Mouse (Mus musculus) large intestine, adult 2 months (tissue): Measurements from ENCODE around the gene Ttc29. TPM values are rescaled to one million over a fixed set of nuclear protein-coding genes. Genes with fewer than 3 reads are reported as not detected.

Experiments used
- DNase-seq: peaks from one replicate; pipeline ENCODE4 v3.0.0-alpha.2; 2012; ENCODE audit warnings: low read depth, low spot score
- WGBS: fragments of 180-500 bp; shearing (Covaris S2); methylation state at CpG from one replicate; pipeline ENCODE4 v1.1.7; 2018; 5-methylcytosine and 5-hydroxymethylcytosine counted together
- polyA plus RNA-seq: library from polyadenylated mRNA; depleted of rRNA; stranded (reverse); fragments of >200 nt; gene quantifications from 2 replicates; pipeline ENCODE4 v1.2.3, GENCODE M21; 2012; rRNA removed

Gene Ttc29
- not detected in 2 replicates for polyA plus RNA-seq

DNA sequence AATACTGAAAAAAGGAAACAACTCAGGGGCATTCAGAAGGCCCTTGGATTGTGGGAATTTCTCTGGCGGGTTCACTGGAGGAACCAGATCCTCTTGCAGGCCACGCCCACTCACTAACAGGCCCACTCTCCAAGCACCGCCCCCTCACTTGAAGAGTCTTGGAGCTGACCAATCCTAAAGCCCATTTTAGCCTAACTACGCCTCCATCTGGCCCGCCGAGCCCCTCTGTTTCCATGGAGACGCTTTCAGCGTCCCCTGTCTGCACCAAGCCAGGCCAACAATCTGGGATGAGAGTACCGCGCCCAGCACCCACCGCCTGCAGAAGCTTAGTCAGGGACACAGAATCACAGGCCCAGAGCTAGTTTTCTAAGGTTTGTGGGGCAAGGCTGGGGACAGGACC, at the start of gene Ttc29:
Gene Ttc29, plus strand, starts transcription at position 224 of the 400 bp plus-strand sequence.
- WGBS = 10% methylated on average over 11 of the region's 11 CpGs
- no peak for DNase-seq

GRCm38 (mm10) chr8:78171351-78171750, 41.7 kb upstream of the Ttc29 start:
- DNase-seq = no peak
- 93% methylated on average over 1 of the region's 1 CpGs for WGBS

- WGBS = 92% methylated on average over 7 of the region's 7 CpGs
- DNase-seq = no peak
Measured at GRCm38 (mm10) chr8:78182654-78183053, 30.4 kb upstream of the Ttc29 start.

DNA sequence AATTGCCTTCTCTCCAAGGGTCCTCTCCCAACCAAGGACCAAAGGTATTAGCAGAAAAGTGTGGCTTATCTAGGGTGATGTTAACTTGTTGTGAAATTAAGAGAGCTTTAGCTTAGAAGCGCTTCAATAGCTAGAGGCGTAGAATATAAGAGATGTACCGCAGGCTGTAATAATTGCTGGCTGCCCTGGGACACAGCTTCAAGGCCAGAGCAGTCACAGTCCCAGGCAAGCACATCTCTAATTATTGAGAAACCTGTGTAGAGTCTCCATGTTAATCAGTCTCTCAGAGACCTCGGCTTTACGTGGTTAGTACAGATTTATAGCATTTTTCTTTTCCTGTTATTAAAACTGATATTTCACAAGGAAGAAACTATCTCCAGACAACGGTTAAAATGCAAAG, 29.7 kb upstream of the Ttc29 start:
- 78% methylated on average over 6 of the region's 6 CpGs for WGBS
- no peak for DNase-seq

DNA sequence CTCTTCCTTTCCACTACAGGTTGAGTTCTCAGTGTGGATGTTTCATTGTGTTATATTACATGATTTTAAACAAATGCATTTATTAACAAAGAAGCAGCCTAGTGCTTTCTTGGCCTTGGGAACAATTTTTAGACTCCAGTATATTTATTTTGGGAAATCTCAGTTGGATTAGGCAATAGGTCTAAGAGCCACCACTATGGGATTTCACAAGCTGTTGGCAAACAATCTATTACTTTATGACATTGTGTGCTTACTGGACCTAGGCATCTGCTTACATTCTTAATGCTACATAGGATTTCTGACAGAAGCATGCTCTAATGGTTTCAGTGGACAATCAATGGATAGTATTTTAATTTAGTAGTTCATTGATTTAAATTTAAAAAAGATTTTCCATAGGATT, 26.0 kb upstream of the Ttc29 start:
- no peak for DNase-seq

GRCm38 (mm10) chr8:78204229-78204628, 8.9 kb upstream of the Ttc29 start:
- 20% methylated on average over 5 of the region's 5 CpGs for WGBS
- peak; percentile 4 for DNase-seq

DNA sequence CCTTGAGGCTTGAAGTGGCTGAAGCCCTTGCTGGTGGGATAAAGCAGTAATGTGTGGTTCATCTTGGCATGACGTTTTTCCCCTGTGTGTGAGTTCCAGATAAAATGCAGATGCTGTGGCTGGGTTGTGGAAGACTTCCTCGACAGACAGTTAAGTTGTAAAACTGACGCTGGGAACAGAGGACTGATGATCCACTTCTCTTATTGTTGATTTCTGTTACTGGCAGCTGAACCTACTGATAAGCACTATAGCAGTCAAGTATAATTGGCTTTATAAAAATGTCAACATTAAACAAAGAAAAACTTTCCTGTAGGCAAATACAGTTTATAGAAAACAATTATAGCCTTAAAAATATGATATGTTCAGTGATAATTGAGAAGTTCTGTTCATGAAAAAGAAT, 2.7 kb upstream of the Ttc29 start:
- DNase-seq = no peak
- 18% methylated on average over 3 of the region's 3 CpGs for WGBS

- whole genome bisulfite sequencing = 46% methylated on average over 3 of the region's 3 CpGs
- no peak for DNase-seq
Measured at GRCm38 (mm10) chr8:78214645-78215044, 1.5 kb downstream of the Ttc29 start.

DNA sequence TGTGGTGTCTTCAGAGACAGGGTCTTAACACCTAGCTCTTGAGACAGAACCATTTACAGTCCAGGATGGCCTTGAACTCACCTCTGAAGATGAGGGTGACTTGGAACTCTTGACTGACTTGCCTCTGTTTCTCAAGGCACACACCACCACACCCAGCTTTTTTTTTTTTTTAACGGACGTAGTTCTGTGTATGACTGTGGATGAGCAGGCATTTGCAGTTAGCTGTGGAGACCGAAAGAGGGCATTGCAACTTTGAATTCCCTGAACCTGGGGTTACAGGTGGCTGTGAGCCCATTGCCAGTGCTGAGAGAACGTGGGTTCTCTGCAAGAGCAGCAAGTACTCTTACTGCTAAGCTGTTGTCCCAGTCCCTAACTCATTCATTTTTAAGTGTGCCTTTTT, 13.0 kb downstream of the Ttc29 start:
- DNase-seq = no peak
- WGBS = 65% methylated on average over 4 of the region's 4 CpGs

DNA sequence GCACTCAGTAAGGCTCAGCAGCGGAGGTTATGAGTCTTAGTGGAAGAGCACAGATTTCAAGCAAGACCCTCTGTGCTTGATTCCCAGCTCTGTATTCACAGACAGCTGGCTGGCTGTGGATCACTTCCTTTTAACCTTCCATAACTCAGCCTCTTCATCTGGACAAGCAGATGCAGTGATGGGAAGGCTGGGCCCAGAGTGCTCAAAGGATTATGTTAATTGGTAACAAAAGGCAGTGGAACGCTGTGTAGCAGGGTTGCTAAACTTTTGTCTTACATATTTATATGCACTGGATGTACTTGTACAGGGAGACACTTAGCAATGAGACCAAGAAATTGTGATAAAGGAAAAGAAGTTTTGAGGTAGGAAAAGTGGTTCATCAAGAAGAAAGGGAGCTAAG, 17.6 kb downstream of the Ttc29 start:
- 78% methylated on average over 2 of the region's 2 CpGs for WGBS
- no peak for DNase-seq

DNA sequence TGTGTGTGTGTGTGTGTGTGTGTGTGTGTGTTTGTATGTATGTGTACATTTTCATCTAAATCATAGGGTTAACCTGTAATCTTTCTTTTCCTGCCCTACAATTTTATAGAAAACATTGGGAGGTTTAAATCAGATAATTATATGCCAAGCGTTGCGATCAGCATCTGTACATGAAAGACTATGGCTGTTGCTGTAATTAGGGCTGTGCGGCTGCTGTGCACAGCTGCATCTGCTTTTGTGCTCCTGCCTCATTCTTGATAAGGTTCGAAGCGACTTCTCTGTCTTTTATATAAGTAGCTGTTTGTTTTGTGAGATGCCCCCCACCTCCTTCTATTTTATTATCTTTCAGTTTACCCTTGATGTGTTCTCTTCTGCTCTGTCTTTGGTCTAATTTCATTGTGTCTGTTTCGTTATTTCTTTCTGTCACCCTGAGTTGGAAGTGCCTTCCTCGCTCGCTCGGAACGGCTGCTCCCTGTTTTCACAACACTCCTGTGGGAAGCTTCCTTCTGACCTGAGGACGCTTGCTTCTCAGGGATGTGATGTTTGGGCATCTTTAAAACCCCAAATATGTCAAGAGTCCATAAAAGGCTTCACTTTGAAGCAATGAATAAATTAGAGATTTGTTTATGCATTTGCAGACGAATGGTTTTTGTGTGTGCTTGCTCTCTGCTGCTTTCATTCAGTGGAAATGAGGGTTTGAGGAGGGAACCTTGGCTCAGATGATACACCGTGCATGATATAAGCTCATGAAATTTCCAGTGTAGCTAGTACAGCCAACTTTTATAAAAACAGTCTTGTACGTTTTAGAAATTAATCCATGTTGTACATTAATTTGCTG, 20.0 kb downstream of the Ttc29 start:
- no peak for DNase-seq
- whole genome bisulfite sequencing = 49% methylated on average over 14 of the region's 14 CpGs

DNA sequence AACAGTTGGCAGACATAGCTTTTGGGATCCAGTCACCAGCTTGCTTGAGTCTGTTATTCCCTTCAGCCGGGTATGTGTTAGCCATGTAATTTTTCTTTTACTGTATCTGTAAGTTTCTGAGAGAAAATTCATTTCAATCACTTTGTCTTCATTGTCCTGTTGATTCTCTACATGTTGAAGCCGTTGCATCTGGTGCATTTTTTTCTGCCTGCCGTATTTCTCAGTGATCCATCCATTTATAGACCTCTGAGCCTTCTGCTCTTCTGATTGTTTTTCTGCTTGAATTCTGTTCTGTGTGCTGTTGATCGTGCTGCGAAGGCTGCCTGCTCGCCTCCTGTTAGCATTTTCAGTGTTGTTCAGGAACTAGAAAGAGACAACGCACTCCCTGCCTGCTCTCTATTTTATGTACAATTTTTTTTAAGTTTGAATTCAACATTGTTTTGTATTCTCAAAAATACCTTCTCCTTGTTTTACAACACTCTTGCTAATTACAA, 20.7 kb downstream of the Ttc29 start:
- DNase-seq = no peak
- 69% methylated on average over 7 of the region's 7 CpGs for WGBS

- 56% methylated on average over 6 of the region's 6 CpGs for WGBS
- DNase-seq = no peak
Measured at GRCm38 (mm10) chr8:78237972-78238675, 25.0 kb downstream of the Ttc29 start.

GRCm38 (mm10) chr8:78251115-78251514, 38.0 kb downstream of the Ttc29 start:
- no peak for DNase-seq
- 43% methylated on average over 3 of the region's 3 CpGs for WGBS

DNA sequence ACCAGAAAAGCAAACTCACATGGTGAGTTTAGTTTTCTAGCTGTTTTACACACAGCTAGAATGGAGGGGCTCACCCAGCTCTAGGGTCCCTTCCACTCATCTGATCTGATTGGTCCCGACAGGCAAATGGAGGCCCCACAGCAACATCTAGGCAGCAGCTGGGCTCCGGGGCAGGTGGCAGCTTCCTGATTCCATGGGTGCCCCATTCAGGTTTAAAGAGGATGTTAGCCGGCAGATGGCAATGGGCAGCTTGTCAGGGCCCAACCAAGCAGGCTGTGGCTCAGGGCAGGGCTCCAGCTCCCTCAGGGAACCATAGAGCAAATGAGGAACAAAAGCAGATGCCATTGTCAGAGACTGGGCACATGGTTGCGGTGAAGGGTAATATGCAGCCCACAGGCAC, 41.3 kb downstream of the Ttc29 start:
- DNase-seq = no peak
- 76% methylated on average over 4 of the region's 4 CpGs for WGBS

GRCm38 (mm10) chr8:78255011-78255410, 41.9 kb downstream of the Ttc29 start:
- no peak for DNase-seq
- 97% methylated on average over 3 of the region's 3 CpGs for WGBS

GRCm38 (mm10) chr8:78265506-78265905, 52.4 kb downstream of the Ttc29 start:
- WGBS = 62% methylated on average over 5 of the region's 5 CpGs
- no peak for DNase-seq

DNA sequence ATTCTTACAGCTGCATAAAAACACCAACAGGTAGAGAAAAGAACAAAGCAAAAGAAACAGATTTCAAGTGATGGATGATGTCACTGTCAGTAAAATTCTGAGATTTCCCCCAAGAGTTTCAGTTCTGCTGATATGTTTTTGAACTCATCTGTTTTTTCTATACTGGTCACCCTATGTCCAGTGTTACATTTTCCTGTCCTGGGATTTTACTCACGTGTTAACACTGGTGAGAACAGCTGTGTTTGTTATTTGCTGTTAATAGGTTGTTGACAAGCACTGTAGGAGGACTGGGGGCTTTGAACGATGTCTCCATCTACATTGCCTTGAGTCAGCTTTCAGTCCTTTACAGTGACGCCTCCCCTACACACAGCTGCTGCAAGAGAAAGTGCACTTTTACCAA, 53.1 kb downstream of the Ttc29 start:
- 32% methylated on average over 3 of the region's 3 CpGs for WGBS
- DNase-seq = no peak

DNA sequence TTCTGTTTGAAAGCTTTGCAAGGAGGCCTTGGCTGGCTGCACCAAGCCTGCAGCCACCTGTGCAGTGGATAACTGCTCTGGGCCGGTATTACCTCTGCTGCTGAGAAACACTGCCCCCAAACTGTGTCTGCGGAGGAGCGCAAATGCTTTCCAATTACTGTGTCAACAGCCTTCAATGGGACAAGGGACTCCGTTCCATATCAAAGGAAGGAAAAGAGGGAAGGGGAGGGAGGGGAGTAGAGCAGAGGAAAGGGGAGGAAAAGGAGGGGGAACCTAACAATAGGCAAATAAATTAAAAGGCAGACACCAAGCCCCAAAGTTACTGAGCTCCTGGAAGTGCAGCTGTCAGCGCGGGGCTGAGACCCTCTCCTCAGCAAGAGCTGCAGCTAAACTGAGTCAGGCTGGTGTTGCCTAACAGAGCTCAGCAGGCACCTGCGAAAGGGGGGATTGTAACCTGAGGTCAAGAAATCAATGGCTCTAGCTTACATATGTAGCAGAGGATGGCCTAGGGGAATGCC, 54.9 kb downstream of the Ttc29 start:
- DNase-seq = no peak
- 47% methylated on average over 7 of the region's 7 CpGs for WGBS

DNA sequence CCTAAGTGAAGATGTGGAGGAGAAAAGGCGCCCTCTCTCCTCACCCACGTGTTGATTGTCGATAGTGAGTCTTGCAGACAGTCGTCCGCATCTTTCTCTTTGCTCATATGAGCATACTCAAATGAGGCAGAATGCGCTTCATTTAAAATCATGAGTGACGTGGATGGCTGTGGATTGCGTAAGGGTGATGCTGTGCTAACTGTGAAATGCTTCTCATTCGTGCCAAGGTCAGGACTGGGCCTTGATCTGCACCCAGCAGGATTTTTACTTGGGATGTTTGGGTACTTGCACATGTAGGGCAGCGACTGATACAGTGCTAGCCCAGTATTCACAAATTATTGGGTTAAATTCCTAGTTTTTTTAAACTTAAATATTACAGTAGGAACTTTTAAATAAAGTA, 56.2 kb downstream of the Ttc29 start:
- 84% methylated on average over 10 of the region's 10 CpGs for WGBS
- no peak for DNase-seq

DNA sequence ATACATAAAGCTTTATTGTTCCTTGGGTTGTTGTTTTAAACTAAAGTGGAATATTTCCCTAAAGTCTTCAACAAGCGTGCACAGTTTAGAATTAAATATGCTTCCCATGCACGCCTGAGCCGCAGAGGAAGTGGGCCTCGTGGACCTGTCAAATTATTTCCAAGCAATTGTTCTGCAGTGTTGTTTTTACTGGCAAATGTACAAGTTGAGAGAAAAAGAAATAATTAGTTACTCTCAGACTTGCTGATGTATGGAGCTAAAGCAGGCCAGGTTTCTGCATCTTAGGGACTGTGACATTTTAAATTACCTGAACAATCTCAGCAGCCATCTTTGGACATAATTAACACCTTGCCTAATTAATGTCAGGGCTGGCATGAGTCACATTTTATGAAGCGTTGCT, 58.3 kb downstream of the Ttc29 start:
- 66% methylated on average over 5 of the region's 5 CpGs for WGBS
- no peak for DNase-seq
